Mouse (Mus musculus): ENCODE results near the gene Shroom1. TPM values are rescaled to one million over a fixed set of nuclear protein-coding genes. Genes with fewer than 3 reads are reported as not detected.

The Shroom1 gene
- polyA plus RNA-seq, 1 experiment from 2014 or later: 2.9 TPM

DNA sequence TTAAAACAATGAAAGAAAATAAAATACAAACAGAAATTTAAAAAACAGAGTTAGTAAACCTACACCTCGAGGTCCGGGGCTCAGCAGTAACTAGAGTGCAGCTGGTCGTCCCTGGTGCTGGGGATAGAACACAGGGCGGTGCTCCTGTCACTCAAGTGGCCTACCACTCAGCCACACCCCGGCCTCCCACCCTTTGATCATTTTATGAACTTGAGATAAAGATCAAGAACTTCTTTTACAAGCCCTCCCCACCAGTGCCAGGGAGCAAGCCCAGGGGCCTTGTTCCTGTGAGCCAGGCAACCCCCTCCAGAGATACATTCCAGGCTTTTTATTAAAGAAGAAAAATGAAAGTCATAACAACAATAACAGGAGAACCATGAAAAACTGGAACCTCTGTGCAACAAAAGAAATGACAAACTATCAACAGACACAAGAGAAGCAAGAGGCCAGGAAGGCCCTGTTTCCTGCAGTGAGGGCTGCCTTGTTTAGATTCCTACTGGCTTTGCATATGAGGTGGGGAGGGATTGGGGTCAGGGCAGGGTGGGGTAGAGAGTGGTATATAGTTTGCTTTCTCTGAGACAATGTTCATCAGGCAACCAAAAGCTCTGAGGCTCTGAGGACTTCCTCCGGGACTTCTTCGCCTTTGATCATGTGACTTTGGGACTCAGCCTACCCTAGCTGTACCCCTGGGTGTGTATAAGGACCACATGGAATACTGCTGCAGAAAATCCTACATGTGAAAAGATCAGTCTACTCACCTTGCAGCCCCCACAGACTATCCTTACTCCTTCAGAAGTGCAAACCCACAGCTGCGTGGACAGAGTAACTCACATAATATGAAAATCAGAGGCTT lies 60.0 kb downstream of the Shroom1 start:
- H3K4me3 ChIP-seq (replicated peaks): no peak overlapping the region
- no peaks in the 10 kb centered on the region for H3K9me3 ChIP-seq (replicated peaks)
- 17% methylated on average over 8 of the region's 8 CpGs for WGBS (ENCODE audit: insufficient replicate concordance)
- 0 out of 2 replicates have a peak overlapping the region, but pooled peaks have one; percentile 2 for H3K9ac ChIP-seq
- H3K36me3 ChIP-seq (replicated peaks): no peaks in the 10 kb centered on the region
- H3K27ac ChIP-seq (replicated peaks): peak overlapping the region; percentile 94
- ATAC-seq (ENCODE audit: insufficient read depth): no peak
- peaks cover 16% of the 10 kb centered on the region for H3K27me3 ChIP-seq
- peaks cover 54% of the 10 kb centered on the region for H3K4me1 ChIP-seq (replicated peaks)
- H3K4me2 ChIP-seq: peak overlapping the region; percentile 36

Small RNAs within 50 kb of the gene (microRNA-seq; reads per million reads assigned to microRNA genes)
- gene Mir6920: not detected

Other genes with a start within 250 kb of the Shroom1 start
- 37.1 and 41.7 TPM in 2 replicates for gene Hspa4, start 156.7 kb upstream of the Shroom1 start, polyA plus RNA-seq (2015; fragmentation: Nextera tagmentation; extraction: Ambion mirVana)
- 7.2 and 7.8 TPM in 2 replicates for gene Zcchc10, start 132.5 kb upstream of the Shroom1 start, polyA plus RNA-seq (2015; fragmentation: Nextera tagmentation; extraction: Ambion mirVana)
- 8.0 and 9.7 TPM in 2 replicates for gene Aff4, start 106.4 kb upstream of the Shroom1 start, polyA plus RNA-seq (2015; fragmentation: Nextera tagmentation; extraction: Ambion mirVana)
- 49.7 and 54.7 TPM in 2 replicates for gene Leap2, start 34.0 kb upstream of the Shroom1 start, polyA plus RNA-seq (2015; fragmentation: Nextera tagmentation; extraction: Ambion mirVana)
- 473 and 512 TPM in 2 replicates for gene Uqcrq, start 26.4 kb upstream of the Shroom1 start, polyA plus RNA-seq (2015; fragmentation: Nextera tagmentation; extraction: Ambion mirVana)
- gene Gdf9, start 26.2 kb upstream of the Shroom1 start, polyA plus RNA-seq (2015; fragmentation: Nextera tagmentation; extraction: Ambion mirVana): 0.13 and 0.24 TPM in 2 replicates
- gene Gm10447, start 95 bp upstream of the Shroom1 start, polyA plus RNA-seq (2015; fragmentation: Nextera tagmentation; extraction: Ambion mirVana): 0.09 and 0.13 TPM in 2 replicates
- gene Gm9837, start 13.3 kb downstream of the Shroom1 start, polyA plus RNA-seq (2015; fragmentation: Nextera tagmentation; extraction: Ambion mirVana): not detected in 2 replicates
- 0.62 and 0.99 TPM in 2 replicates for gene Gm9945, start 23.0 kb downstream of the Shroom1 start, polyA plus RNA-seq (2015; fragmentation: Nextera tagmentation; extraction: Ambion mirVana)
- 18.7 and 23.0 TPM in 2 replicates for gene Sowaha, start 23.1 kb downstream of the Shroom1 start, polyA plus RNA-seq (2015; fragmentation: Nextera tagmentation; extraction: Ambion mirVana)
- 18.2 and 18.3 TPM in 2 replicates for gene Sept8, start 62.1 kb downstream of the Shroom1 start, polyA plus RNA-seq (2015; fragmentation: Nextera tagmentation; extraction: Ambion mirVana)
- gene Kif3a, start 110.2 kb downstream of the Shroom1 start, polyA plus RNA-seq (2015; fragmentation: Nextera tagmentation; extraction: Ambion mirVana): 7.3 and 7.5 TPM in 2 replicates
- 0.35 and 0.52 TPM in 2 replicates for gene Il4, start 161.5 kb downstream of the Shroom1 start, polyA plus RNA-seq (2015; fragmentation: Nextera tagmentation; extraction: Ambion mirVana)
- not detected in 2 replicates for gene Il13, start 177.5 kb downstream of the Shroom1 start, polyA plus RNA-seq (2015; fragmentation: Nextera tagmentation; extraction: Ambion mirVana)

Measured in liver, embryonic 15.5 days (tissue).